Mouse (Mus musculus) neural tube, embryonic 10.5 days (tissue): ENCODE measurements at regions not wholly inside any gene's neighbourhood (a gene's known extent, or its start where the extent isn't known, plus 50 kb on each side); places are given as distances from the start of the nearest gene placed in this dataset.

ENCODE experiments used
- DNase-seq: peaks from one replicate; pipeline ENCODE4 v3.0.0-alpha.2; 2017; ENCODE audit warnings: low spot score; ENCODE audit errors: extremely low spot score

DNA sequence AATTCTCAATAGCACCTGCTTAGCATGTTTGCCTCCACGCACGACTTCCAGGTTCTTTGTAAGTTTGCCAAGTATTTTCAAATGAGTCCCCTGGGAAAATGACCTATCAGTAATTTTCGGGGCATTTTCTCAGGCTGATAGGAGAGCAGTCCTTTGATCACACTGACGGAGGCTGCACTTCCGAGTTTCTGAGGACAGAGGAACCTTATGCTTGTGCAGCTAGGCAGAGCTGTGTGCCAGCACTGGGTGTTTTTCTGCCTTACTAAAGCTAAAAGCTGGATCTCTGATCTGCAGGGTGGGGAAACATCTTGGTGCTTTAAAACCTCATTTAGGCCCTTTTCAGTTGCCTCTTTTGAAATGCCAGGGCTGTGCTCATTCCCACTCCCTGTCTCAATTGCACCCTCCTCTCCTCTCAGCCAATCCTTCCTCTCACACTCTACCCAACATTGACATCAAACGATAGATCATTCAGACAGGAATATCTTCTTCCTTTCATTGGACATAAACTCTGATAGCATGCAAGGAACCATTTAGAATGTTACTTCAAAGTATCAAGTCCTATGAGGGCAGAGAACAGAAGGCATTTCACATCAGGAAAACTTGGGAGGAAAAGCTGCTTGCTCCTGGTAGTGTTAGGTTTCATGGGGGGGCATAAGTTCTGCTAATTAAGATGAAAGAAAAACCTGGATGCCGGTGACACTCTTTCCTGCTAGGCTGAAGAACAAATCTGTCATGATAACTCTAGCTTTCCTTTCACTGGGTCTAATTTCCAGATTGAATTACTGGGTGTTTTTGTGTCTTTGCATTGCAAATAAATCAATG lies 95.3 kb downstream of the Lurap1l start:
- no peak for DNase-seq

DNA sequence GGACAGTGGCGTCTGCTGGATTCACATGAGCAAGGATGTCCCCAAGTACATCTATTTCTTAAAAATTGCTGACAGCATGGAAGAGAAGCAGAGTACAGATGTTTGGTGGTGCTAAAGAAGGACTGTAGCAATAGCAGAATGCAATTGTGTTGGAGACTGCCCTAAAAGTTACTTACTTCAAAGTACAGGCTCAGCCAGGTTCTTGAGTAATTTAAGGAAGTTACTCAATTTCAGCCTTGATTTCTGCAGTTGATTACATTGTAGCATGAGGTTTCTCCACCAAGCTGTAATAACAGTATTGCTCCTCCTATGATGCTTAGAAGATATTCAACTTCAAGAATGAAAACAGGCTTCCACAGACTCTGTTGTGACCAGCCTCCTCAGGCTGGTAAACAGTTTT lies 96.1 kb downstream of the Lurap1l start:
- no peak for DNase-seq

DNA sequence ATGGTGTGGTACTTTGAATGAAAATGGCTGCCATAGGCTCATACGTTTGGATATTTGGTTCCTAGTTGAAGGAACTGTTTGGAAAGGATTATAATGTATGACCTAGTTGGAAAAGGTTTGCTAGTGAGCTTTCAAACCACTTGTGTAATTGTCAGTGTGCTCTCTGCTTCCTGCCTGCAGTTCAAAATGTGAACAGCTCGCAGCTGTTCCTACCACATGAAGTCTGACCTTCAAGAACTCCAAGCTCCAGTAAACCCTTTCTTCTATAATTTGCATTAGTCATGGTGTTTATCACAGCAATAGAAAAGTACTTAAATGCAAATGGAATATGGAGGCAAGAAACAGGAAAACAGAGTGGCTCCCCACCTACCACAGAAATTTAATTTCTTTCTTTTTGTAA lies 111.4 kb downstream of the Lurap1l start:
- no peak for DNase-seq

DNA sequence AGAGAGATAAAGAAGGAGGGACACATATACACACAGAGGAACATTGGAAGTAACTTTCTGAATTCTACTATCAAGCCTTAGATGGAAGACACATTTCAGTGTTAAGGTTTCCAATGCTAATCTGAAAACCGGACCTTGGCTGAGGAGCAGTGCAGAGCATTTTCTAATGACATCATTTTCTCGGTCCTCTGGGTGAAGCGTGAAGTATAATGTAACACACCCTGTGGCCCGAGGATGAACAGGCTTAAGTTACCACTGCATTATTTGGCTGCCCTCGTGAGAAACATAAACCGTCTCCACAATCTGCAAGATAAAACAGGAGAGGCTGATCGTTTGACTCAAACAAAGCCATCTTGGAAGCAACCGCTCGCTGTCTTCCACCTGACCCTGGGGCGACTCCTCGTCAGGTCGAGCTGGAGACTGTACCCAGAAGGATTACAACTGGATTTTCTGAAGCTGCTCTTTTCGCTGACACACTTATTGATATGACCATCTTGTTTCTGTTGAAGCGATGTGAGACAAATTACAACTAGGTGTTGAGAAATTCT lies 113.1 kb downstream of the Lurap1l start:
- DNase-seq: no peak

DNA sequence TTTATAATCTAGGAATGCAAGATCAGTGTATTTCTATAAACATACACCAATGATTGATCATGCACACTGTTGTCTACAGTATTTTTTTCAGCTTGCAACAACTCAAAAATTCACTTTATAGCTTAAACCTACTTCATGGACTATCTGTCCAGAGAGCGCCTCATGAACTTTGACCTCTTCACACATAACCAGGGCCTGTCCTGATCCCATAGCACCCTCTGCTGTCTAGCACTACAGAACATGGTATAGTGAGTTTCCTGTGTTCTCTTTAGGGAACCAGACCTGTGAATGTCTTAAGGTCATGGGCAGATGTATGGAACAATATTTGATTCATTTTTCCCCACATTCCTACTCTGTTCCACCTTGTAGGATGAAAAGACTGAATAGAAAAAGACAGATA lies 117.1 kb downstream of the Lurap1l start:
- no peak for DNase-seq

DNA sequence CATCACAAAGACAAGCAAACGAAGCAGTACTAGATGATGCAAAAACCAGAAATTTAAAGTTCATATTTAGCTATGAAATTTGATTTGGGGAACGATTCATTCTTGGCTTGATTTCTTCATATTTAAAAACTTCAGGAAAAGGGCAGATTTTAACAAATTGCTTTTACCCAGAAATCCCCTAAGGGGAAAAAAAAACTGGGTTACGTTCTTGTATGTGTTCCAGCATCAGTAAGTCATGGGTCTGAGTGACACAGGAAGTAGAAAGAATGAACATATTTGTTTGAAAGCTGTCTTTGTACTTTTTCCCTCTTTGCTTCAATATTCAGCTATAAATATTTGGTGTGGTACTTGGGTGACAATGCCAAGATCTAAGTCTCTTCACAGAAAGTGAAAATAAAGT lies 120.2 kb downstream of the Lurap1l start:
- no peak for DNase-seq

DNA sequence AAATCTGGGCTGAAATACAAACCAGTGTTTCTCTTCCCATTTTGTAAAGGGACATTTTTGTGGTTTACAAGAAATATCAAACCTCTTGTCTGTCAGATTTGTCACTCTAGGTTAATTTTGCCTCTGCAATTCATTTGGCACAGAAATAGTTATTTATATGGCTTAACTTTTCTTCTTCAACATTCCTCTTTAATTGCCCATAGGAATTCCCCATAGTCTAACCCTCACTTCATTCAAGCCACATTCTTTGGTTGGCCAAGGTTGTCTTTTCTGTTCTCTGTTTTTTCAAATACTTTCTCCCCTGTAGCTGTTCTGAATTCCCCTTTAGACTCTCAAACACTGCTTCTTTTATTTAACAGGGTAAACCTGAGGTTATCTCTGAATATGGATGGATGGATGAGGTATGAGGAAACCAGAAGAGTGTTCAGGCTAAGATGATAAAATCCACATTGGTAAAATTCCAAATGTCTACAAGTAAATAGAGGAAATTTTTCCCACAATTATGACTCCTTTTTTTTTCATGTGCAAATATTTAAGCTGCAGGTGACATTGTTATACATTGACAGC lies 127.0 kb downstream of the Lurap1l start:
- no peak for DNase-seq

DNA sequence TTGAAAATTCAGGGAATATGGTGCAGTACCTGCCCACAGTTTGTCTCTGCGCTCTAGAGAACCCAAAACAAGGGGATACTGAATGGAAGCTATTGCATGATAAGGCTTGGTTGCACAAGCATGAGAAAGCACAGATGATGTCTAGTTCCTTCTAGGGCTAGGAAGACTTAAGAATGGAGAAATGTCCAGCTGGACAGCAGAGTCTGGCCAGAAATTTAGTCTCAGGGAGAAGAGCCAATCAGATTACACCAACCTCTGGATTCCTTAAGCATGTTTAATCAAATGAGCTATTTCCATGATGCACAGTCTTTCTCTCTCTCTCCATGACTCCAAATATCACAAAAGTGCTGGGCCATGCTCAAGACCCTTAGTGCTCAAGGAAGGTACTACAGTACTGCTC lies 147.8 kb downstream of the Lurap1l start:
- DNase-seq: no peak

DNA sequence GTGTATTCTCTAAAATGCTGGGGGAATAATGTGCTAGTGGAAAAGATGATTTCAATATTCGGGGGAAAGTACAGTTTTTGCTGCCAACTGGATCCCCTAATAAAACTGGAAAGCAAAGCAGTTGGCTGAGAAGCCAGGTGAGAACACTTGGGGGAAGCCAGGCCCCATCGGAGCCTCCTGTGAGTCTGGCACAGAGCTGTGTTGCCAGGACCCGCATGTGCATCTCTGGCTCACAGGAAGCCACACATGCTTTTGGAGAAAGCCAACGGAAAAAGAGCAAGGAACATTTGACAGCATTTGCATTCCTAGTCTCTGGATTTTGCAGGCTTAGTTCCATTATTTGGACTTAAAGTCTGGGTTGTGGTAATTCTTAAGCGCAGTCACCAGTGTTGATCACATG lies 148.4 kb downstream of the Lurap1l start:
- no peak for DNase-seq

DNA sequence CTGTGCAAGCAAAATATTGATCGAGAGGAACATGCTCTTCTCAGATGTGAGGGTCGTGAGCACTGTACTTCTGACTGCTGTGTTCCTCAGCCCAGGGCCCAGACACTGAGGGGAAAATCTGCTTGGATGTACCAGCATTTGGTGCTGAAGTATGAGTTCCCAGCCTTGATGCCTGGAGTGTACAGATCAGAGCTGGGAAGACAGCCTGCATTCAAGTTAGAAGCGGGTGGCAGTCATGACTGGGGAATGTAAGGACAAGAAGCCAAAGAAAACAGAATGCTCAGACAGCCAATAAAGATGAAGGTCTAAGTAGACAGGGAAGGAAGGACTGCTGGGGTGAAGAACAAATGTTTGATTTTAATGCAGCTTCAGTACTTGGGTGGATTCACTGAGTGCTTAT lies 148.9 kb downstream of the Lurap1l start:
- DNase-seq: no peak

DNA sequence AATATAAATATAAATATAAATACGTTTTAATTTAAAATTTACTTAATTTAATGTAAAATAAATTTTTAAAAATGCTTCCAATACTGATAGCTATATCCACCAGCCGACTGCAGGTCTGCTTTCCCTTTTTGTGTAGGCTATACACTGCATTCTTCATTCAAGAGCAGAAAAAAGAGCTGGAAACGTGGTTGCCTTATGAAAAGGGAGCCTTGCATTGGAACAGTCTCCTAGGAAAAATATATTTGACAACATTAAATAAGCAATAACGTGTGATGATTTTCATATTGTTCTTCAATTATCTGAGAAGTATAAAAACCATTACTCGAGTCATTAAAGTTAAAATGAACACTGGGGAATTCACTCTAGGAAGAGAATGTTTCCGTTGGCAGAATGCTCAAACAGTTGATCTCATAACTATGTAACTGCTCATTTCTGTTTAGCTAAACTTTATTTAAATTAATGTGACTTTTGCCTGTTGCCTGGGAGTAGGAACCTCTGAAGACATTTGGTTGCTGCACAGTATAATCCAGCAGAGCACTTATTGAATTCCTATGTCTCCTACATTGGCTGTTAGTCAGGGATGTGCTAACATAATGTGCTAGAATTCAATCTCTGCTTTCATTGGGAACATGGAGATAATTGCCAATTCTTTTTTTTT lies 172.0 kb downstream of the Lurap1l start:
- DNase-seq: no peak

DNA sequence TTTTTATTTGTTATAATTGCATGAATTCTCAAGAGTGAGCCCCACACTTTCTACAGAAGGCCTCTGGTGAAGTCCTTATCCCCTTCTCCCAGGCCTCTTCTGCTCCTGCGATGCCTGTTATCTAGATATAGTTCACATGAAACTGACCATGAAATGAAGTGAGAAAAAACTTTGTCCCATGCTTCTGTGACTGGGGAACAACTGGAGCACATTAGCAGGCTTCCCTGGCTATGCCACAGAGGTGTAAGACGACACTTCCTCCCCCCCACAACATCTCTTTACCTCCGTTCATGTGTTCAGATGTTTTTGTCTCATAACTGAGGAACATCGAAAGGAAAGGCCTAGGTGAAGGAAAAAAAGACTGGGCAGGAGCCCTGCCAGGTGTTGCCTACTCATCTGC lies 174.7 kb downstream of the Lurap1l start:
- DNase-seq: no peak

DNA sequence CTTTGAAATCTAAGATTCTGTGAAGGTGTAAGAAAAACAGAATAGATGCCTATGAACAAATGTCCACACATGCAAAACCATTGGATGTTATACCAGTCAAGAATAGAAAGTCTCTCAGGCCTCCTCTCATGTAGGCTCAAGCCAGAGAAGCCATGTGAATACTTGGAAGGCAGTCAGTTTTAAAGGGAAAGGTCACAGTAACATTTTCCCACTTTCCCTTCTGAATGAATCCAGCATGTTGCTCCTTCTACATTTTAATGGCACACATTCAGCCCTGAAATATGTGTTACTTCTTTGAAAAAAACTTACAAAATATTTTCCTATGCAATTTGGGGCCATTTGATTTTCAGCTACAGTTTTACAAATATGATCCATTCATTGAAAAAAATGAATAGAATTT lies 186.1 kb downstream of the Lurap1l start:
- no peak for DNase-seq

DNA sequence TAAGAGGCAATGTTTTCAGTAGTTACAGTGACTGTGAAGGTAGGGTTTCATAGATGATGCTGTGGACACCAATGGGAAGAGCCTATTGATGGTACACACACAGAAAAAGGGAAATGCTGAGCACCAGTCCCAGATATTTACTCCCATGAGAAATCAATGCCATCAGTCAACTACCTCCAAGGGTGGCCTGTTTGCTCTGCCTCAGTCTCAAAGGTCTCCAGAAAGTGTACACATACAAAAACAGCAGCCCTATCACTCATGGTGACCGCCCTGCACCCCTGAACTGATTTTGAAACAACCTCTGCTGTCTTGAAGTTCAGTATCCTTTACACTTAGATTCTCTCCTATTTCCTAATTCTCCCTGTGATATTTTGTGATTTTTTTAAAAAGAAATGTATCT lies 187.2 kb downstream of the Lurap1l start:
- no peak for DNase-seq

DNA sequence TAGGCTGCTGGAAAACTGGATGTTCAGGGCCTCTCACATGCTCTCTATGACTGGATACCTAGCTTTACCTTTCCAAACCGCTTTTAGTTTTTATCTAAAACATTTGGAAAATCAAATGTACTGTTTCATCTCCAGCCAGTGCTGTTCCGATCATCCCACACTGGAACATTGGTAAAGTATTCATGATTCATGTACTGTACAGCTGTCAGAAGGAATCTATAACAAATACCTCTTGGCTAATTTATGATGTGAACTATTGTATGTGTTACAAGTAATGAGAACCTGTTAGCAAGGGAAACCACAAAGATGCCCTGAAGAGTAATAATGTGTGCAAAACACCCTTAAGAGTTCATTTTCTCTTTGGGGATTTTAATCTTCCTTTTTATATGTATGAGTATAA lies 190.6 kb downstream of the Lurap1l start:
- DNase-seq: no peak

DNA sequence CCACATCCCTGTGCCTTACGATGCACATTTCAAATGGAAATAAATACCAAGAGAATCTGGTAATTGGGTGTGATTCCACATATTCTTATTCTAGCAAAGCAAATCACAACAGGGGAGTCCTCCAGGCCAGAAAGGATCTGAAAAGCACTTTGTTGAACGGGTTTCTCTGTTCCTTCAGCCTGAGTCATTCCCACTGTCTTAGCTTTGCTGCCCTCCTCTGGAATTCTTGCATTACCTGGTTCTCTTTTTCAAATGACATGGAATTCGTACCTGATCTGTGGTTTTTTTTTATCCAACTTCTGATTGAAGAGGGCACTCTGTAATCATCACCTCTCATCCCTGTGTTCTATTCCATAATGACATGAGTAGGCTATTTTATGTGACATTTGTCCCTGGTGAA lies 200.9 kb downstream of the Lurap1l start:
- no peak for DNase-seq

DNA sequence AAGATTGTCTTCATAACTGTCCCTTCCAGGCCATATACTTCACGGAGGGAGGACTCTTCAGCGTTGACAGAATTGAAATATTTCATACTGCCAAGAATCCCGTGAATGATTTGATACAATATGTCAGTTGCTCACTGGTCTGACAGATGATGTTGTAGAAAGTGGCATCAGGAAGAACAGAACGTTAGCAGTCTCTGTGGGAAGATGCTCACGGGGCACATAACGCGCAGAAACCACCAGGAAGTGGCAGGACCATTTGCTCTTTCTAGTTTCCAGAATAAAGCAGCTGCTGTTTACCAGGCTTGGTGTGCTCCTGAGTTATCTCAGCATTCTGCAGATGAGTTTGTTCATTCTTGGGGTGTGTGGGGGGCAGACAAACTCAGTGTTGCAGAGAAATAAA lies 206.0 kb downstream of the Lurap1l start:
- DNase-seq: no peak

DNA sequence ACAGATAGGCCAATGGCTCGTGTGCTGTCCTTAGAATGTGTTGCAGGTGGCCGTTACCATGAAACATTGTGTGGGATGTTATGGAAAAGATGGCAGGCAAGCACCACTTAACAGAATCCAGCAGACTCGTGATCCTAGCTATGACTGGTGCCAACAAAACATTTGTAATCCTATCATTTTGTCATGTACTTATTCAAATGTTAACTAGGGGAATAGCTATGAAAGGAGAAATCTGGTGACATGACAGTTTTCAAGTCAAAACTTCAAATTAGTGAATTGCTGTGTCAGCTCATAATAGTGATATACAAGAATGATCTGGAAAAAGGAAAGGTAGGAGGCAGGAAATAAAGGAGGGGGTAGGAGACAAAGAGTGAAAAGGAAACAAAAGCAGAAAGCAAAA lies 213.7 kb downstream of the Lurap1l start:
- no peak for DNase-seq

DNA sequence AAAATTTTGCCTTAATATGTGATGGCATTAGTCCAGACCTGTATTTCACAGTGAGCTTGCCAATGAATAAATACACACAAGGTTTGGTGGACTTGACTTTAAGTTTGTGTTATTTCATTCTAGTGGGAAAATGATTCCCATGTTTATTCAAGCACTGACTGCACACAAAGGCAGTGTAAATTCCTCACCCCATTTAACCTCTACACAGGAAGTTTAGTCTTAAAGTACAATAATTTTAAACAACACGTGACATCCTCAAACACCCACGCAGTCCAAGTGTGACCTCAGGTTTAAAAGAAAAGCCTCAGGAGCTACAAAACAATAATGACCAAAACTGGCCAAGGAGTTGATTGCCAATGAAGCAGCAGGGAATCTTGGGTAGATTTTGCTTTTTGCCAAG lies 219.4 kb downstream of the Lurap1l start:
- no peak for DNase-seq

DNA sequence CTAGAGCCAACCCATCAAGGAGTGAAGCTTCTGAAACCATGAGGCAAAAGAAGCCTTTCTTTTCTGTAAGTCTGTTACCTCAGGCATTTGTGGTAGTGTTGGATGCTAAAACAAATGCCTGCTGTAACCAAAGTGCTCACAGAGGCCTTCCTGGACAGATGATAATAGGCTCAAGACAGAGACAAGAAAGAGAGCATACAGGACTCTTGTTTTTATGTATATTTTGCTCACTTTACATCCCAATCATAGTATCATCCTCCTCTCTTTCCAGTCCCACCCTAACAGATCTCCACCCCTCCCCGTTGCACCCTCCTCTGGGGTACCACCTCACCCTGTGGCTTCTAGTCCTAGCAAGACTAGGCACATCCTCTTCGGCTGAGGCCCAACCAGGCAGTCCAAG lies 262.7 kb downstream of the Lurap1l start:
- no peak for DNase-seq

DNA sequence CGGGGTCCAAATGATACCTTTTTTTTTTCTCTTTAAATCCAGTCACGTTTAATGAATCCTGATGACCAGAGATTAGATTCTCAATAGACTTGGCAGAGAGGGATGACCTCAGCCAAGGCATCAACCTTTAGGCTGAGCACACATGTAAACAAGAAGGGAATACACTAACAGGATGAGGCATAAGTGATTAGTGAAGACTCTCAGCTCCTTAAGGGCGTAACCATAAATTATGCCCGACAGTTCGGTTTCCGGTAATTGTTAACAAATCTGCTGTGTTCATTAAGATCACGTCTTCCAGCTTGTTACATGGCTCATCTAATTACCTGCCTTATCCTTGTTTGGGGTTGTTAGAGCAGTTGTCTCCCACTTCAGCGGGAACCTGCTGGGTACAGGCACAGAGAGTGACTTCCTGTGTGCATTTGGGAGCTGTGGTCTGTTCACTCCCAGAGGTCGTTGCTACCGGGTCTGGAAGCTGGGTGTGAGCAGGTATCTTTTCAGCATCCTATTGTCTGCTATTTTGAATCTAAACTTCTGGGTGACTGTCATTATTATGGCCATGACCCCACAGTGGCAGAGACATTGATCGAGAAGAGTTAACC lies 265.1 kb downstream of the Mpdz start:
- no peak for DNase-seq
